Mouse (Mus musculus) cerebellum, adult 2 months (tissue): ENCODE results near the gene Sapcd2. TPM values are rescaled to one million over a fixed set of nuclear protein-coding genes. Genes with fewer than 3 reads are reported as not detected.
A peak's percentile ranks its signal among the peaks of the same experiment; 100 is the strongest.

Experiments used
- DNase-seq, 2 experiments: peaks; one replicate each; pipeline ENCODE4 v3.0.0; 2021
- H3K27ac ChIP-seq: fragments of 200-500 bp; 2 replicates; pipeline ENCODE4 v1.5.1; 2012; ENCODE audit warnings: low read length, control low read depth, inconsistent platforms; ENCODE audit not compliant: insufficient read depth
- H3K27me3 ChIP-seq: fragments of 200-500 bp; 2 replicates; pipeline ENCODE4 v1.6.1; 2012; ENCODE audit warnings: inconsistent platforms, mild to moderate bottlenecking, low read length, moderate library complexity; ENCODE audit not compliant: control insufficient read depth, insufficient read depth
- H3K4me1 ChIP-seq: fragments of 200-500 bp; 2 replicates; pipeline ENCODE4 v1.6.1; 2011; ENCODE audit warnings: low read length; ENCODE audit not compliant: control insufficient read depth, insufficient read depth
- H3K4me3 ChIP-seq: fragments of 200-500 bp; replicated peaks from 2 replicates; pipeline ENCODE3; 2011; ENCODE audit warnings: mild to moderate bottlenecking, low read depth, low read length, control low read depth; ENCODE audit not compliant: insufficient read depth
- CTCF ChIP-seq: fragments of 200-500 bp; IDR thresholded peaks from 2 replicates; pipeline ENCODE4 v1.5.1; 2011; ENCODE audit warnings: low read depth, mild to moderate bottlenecking, control low read depth, low read length, moderate library complexity, borderline replicate concordance; ENCODE audit not compliant: insufficient read depth
- POLR2A ChIP-seq: fragments of 200-500 bp; IDR thresholded peaks from 2 replicates; pipeline ENCODE4 v1.6.1; 2011; ENCODE audit warnings: low read length, control low read depth, borderline replicate concordance; ENCODE audit not compliant: insufficient read depth
- WGBS: fragments of 180-500 bp; shearing (Covaris S2); methylation state at CpG from one replicate; pipeline ENCODE4 v1.1.7; 2018; 5-methylcytosine and 5-hydroxymethylcytosine counted together
- polyA plus RNA-seq: library from polyadenylated mRNA; depleted of rRNA; stranded (reverse); fragments of >200 nt; gene quantifications from 2 replicates; pipeline ENCODE4 v1.2.3, GENCODE M21; 2012

Gene Sapcd2
- polyA plus RNA-seq, 1 experiment, result 4.7 TPM

DNA sequence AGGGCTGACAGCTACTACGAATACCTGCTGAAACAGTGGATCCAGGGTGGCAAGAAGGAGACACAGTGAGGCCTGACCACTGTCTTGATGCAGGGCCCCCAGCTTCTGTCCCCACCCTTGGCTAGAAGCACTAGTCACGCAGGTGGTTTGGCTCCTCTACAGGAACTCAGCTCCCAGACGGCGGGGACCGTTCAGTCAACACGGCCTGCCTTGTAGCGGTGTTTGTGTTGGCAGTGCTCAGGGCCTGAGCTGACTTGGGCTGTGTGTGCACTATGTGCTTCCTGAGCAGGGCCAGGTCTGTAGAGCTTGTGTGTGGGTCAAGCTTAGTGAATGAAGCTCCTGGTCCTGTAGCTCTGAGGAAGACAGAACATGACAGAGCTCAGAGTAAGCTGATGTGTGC lies 24.0 kb upstream of the Sapcd2 start:
- WGBS, result 58% methylated on average over 7 of the region's 7 CpGs
- DNase-seq, result no peak
- H3K4me3 ChIP-seq, result no peak overlapping the region
- H3K4me1 ChIP-seq, result no peaks in the 10 kb centered on the region
- H3K27ac ChIP-seq, result no peak overlapping the region
- H3K27me3 ChIP-seq, result no peaks in the 10 kb centered on the region
- no peak for TF ChIP-seq POLR2A
- TF ChIP-seq CTCF, result no peak

DNA sequence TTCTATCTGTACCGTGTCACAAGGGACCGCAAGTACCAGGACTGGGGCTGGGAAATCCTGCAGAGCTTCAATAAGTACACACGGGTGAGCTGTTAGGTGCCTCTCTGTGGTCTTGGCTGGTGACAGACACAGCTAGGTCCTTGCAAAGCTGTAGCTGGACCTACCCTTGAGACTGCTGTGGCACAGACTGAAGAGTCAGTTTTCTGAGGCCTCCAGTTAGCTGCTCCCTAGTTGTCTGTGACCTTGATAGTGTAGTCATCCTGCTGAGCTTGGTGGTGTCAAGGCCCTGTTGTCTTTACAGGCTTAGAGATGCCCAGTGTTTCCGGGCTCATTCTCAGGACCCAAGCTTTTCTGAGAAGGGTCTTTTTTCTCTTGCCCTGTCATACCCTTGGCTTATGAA lies 22.6 kb upstream of the Sapcd2 start:
- Histone ChIP-seq H3K27me3 (no peaks in the 10 kb centered on the region), H3K27ac (no peak overlapping the region), H3K4me1 (no peaks in the 10 kb centered on the region), H3K4me3 (no peak overlapping the region)
- no peak for DNase-seq
- no peak for TF ChIP-seq POLR2A
- TF ChIP-seq CTCF, result no peak
- WGBS, result 92% methylated on average over 4 of the region's 4 CpGs

DNA sequence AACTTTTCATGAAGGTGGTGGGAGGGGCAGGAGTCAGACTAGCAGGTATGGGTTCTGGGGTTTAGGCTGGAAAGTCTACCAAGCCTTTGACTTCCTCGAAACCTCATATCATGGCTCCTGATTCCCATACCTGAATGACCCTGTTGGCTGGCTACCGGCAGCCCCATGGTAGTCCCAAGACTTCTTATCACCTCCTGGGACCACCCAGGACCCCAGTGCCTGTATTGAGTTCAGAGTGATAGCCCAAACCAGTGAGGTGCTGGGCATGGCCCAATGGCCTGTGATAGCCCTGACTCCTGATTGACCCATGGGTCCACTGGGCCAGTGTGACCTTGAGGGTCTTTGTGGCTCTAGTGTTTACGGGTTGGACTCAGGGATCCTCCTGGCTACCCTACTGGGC lies 21.4 kb upstream of the Sapcd2 start:
- Histone ChIP-seq H3K4me3 (no peak overlapping the region), H3K27ac (no peak overlapping the region), H3K27me3 (no peaks in the 10 kb centered on the region), H3K4me1 (peaks cover 8% of the 10 kb centered on the region)
- DNase-seq, result no peak
- WGBS, result 98% methylated on average over 3 of the region's 3 CpGs
- TF ChIP-seq POLR2A, result no peak
- TF ChIP-seq CTCF, result no peak

DNA sequence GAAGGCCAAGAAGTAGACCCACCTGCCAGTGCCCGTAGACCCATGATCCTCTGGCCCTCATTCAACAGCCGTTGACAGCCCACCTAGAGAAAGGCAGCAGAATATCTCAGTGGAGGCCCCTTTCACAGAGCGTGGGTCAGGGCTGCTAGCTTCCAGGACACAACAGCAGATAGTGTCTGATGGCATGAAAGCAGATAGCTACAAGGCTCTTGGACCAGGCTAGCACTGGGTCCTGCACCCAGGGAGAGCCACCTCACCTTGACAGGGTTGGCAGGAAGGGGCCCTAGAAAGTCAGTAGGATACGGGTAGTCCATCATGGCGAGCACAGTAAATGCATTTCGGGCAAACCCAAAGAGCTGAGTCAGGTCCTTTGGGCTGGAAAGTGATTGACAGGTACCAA lies 17.9 kb upstream of the Sapcd2 start:
- 79% methylated on average over 6 of the region's 6 CpGs for WGBS
- peaks cover 8% of the 10 kb centered on the region for H3K4me1 ChIP-seq
- no peak for DNase-seq
- no peak overlapping the region for H3K27ac ChIP-seq
- H3K27me3 ChIP-seq, result no peaks in the 10 kb centered on the region
- no peak overlapping the region for H3K4me3 ChIP-seq
- TF ChIP-seq POLR2A (no peak), CTCF (no peak)

DNA sequence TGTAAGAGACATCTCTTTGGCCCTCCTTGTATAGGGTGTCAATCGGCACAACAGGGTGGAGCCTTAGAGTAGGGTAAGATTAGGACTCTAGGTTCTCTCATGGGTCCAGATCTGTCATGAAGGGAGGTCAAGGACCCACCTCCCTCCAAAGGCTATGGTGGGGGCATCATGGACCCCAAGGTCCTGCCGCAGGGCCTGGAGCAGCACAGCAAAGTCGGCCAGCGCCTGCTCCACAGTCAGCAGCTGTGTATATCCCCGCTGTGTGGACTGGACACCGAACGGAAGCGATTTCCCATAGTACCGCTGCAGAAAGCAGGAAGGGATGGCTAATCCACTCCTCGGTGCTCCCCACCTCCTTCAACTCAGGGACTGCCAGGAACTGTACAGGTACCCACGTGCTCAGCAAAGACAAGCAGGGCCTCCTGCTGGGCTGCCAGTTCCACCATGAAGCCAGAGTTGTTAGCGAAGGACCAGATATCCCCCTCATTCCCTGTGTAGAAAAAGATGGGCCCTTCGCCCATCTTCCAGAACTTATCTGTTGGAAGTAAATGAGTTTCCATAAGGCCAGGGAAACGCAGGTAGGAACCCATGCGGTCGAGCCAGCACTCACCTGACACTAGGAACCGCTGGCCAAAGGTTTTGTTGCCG lies 16.6 kb upstream of the Sapcd2 start:
- Histone ChIP-seq H3K4me3 (peak overlapping the region; percentile 80), H3K27me3 (no peaks in the 10 kb centered on the region), H3K27ac (no peak overlapping the region), H3K4me1 (peaks cover 8% of the 10 kb centered on the region)
- TF ChIP-seq POLR2A (no peak), CTCF (no peak)
- WGBS, result 31% methylated on average over 18 of the region's 18 CpGs
- peak in 1 of 2 experiments; percentile 42 for DNase-seq

DNA sequence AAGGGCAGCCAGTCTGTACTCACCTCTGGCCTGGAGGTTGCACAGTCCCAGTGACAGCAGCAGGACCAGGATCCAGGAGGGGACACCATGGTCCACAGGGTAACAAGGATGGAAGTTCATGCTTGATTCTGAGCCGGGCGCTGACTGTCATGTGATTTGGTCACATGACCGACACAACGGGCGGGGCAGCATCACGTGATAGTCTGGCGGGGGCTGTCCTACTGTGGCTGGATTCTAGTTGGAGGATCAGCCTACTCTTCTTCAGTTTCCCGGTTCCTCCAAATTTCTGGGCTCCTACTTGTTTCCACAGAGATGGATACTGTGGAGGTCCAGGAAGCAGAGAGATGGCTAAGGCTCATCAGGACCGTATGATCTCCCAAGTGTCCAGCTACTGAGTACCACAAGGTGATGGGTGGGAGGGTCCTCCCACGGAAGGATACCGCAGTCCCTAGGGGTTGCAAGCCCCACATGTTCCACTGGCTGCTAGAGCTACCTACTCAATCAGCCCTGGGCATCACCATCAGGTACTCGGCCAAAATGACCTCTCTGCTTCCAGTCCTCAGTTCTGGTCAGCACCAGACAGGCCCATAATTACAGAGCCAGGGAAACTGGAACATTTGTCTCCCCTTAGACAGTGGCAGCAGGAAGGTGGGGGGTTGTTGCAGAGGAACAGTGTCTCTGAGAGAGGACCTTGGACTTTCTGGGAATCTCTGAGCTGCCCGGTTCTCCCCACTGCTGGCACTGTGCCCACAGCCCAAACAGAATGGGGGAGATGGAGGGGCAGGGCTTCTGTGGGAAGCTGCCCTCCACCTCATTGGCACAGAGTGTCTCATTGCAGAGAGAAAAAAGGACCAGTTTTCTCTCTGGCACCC lies 15.7 kb upstream of the Sapcd2 start, which contains the start of gene Dpp7:
Gene Dpp7, minus strand, starts transcription at position 152 of the 872 bp plus-strand sequence.
- H3K27ac ChIP-seq, result 0 out of 2 replicates have a peak within 1 kb of the TSS, but pooled peaks have one; percentile 27
- DNase-seq, result peak; percentile 87 to 88
- no peak for TF ChIP-seq CTCF
- TF ChIP-seq POLR2A, result peak; percentile 87; the same call in 1 of the 2 replicates
- H3K27me3 ChIP-seq, result no peaks in the 10 kb centered on the region
- 1% methylated on average over 13 of the region's 13 CpGs for WGBS
- peaks cover 8% of the 10 kb centered on the region for H3K4me1 ChIP-seq
- peak within 1 kb of the TSS; percentile 80 for H3K4me3 ChIP-seq

DNA sequence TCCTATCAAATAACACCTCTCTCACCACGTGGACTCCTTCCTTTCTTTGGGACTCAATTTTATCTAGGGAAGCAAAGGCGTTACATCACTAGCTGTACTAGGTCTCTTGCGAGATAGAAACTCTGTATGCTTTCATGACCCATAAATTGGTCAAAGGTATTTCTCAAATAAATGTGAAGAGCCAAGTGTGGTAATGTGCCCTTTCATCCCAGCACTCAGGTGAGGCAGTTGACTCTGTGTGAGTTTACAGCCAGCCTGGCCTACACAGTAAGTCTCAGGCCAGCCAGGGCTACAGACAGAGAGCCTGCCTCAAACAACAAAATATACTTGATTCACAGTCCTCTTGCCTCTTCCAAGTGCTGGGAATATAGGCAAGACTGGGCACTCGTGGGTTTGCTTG lies 12.3 kb upstream of the Sapcd2 start:
- H3K27ac ChIP-seq, result no peak overlapping the region
- no peak for DNase-seq
- TF ChIP-seq POLR2A (no peak), CTCF (no peak)
- H3K4me1 ChIP-seq, result peaks cover 8% of the 10 kb centered on the region
- no peaks in the 10 kb centered on the region for H3K27me3 ChIP-seq
- H3K4me3 ChIP-seq, result no peak overlapping the region
- 76% methylated on average over 4 of the region's 4 CpGs for WGBS
